Mouse (Mus musculus) liver, embryonic 14.5 days (tissue): Measurements from ENCODE around the gene Gm11733. TPM values are rescaled to one million over a fixed set of nuclear protein-coding genes. Genes with fewer than 3 reads are reported as not detected.

ENCODE experiments used
- ATAC-seq: fragments of 200-750 bp; cut with Nextera tagmentation; 2 replicates; pipeline ENCODE4 v1.8.0; 2017; ENCODE audit warnings: moderate number of reproducible peaks, mild to moderate bottlenecking, moderate library complexity; ENCODE audit not compliant: insufficient read depth
- DNase-seq, 3 experiments: peaks; one replicate each; pipeline ENCODE4 v3.0.0-alpha.2; 2012 to 2013; ENCODE audit warnings: low read depth in 3 of 3, low spot score in 3 of 3
- H3K27ac ChIP-seq: fragments of 300-500 bp; sonication (generic); 2 replicates; pipeline ENCODE4 v1.5.1; 2014; ENCODE audit warnings: moderate library complexity, mild to moderate bottlenecking, control low read depth, inconsistent platforms
- H3K27me3 ChIP-seq: fragments of 300-500 bp; sonication (generic); 2 replicates; pipeline ENCODE4 v1.6.1; 2014; ENCODE audit warnings: mild to moderate bottlenecking, low read length, moderate library complexity; ENCODE audit not compliant: control insufficient read depth, insufficient read depth
- H3K36me3 ChIP-seq: fragments of 300-500 bp; sonication (generic); replicated peaks from 2 replicates; pipeline ENCODE4 v1.6.1; 2014; ENCODE audit warnings: low read depth; ENCODE audit not compliant: control insufficient read depth, insufficient read depth
- H3K4me1 ChIP-seq, 2 experiments: fragments of 200-500 bp in 1 of 2; fragments of 300-500 bp in 1 of 2; sonication (generic) in 1 of 2; replicated peaks; 2 replicates each; pipeline ENCODE4 v1.6.1; 2012 to 2014; ENCODE audit warnings: antibody characterized with exemption in 1 of 2, inconsistent platforms in 1 of 2, low read length in 1 of 2; ENCODE audit not compliant: control insufficient read depth in 2 of 2, insufficient read depth in 2 of 2
- H3K4me2 ChIP-seq: fragments of 300-500 bp; sonication (generic); 2 replicates; pipeline ENCODE4 v1.6.1; 2014; ENCODE audit warnings: low read depth, mild to moderate bottlenecking, control low read depth, moderate library complexity
- H3K4me3 ChIP-seq, 2 experiments: fragments of 200-500 bp in 1 of 2; fragments of 300-500 bp in 1 of 2; sonication (generic) in 1 of 2; 2 replicates each; pipeline ENCODE4 v1.5.1; 2012 to 2014; ENCODE audit warnings: low read depth in 2 of 2, low read length in 2 of 2, mild to moderate bottlenecking in 2 of 2, control low read depth in 1 of 2, inconsistent platforms in 1 of 2, moderate library complexity in 1 of 2; ENCODE audit not compliant: insufficient read depth in 1 of 2
- H3K9ac ChIP-seq: fragments of 300-500 bp; sonication (generic); replicated peaks from 2 replicates; pipeline ENCODE4 v1.6.1; 2014; ENCODE audit warnings: mild to moderate bottlenecking, control low read depth, moderate library complexity
- H3K9me3 ChIP-seq: fragments of 300-500 bp; sonication (generic); 2 replicates; pipeline ENCODE4 v1.6.1; 2016; ENCODE audit warnings: low read length, mixed read lengths; ENCODE audit not compliant: control insufficient read depth
- CTCF ChIP-seq: IDR thresholded peaks from 2 replicates; pipeline ENCODE4 v1.5.1; 2016; ENCODE audit warnings: antibody characterized with exemption, low read depth, control low read depth
- EP300 ChIP-seq: IDR thresholded peaks from 2 replicates; pipeline ENCODE4 v1.6.1; 2016; ENCODE audit warnings: antibody characterized with exemption, low read depth
- WGBS: fragments of 180-500 bp; shearing (Covaris S2); extraction: QIAGEN DNeasy Blood & Tissue Kit; methylation state at CpG from one replicate; pipeline ENCODE4 v1.1.7; 2014; ENCODE audit not compliant: insufficient replicate concordance; 5-methylcytosine and 5-hydroxymethylcytosine counted together
- polyA plus RNA-seq, 2 experiments: library from polyadenylated mRNA; depleted of rRNA in 1 of 2; stranded (reverse) in 1 of 2; unstranded in 1 of 2; fragments of >200 nt; fragmentation: Nextera tagmentation in 1 of 2; extraction: Ambion mirVana in 1 of 2; gene quantifications; 2 replicates each; pipeline versions ENCODE4 v1.2.1 to v1.2.3; 2012 to 2014

The Gm11733 gene
- polyA plus RNA-seq, 2 experiments = not detected

DNA sequence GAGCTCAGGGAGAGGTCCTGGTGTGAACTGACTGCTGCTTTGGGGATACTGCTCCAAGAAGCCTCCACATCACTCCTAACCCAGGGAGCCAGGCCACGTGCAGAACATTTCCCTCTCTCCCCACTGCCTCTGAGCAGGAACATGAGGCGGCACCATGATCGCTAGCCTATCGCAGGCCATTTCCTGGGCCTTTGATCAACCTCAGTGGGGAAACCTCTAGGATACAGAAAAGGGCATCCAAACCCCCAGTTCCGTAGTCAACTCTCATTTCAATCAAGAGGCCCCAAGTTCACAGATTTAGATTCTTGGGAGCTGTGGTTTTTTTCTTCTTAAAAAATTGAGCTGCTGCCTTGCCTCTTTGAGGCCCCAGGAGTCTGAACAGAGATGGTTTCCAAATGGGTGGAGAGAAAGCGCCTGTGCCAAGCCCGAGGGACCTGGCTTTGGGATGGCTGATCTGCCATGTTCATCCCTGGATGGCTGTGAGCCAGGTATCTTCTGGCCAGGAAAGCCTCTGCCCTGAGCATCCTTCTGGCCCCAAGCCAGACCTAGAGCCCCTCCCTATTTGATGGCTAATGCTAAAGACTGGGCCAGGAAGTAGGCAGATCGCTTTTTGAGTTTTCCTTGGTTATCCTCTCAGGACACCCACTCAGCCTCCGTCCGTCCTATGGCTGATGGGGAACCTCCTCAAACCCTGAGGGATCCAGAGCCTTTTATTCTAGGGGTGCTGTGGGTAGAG is 5.7 kb upstream of the Gm11733 start:
- no peaks in the 10 kb centered on the region for H3K4me1 ChIP-seq
- no peaks in the 10 kb centered on the region; the same call in none of the 2 replicates for H3K27me3 ChIP-seq
- H3K9ac ChIP-seq = no peak overlapping the region
- WGBS = 49% methylated on average over 10 of the region's 10 CpGs
- H3K4me2 ChIP-seq = no peak overlapping the region
- TF ChIP-seq CTCF (no peak), EP300 (no peak)
- ATAC-seq = no peak
- no peak overlapping the region for H3K27ac ChIP-seq
- DNase-seq = no peak
- H3K36me3 ChIP-seq = no peaks in the 10 kb centered on the region
- H3K9me3 ChIP-seq = no peaks in the 10 kb centered on the region
- H3K4me3 ChIP-seq = no peak overlapping the region

DNA sequence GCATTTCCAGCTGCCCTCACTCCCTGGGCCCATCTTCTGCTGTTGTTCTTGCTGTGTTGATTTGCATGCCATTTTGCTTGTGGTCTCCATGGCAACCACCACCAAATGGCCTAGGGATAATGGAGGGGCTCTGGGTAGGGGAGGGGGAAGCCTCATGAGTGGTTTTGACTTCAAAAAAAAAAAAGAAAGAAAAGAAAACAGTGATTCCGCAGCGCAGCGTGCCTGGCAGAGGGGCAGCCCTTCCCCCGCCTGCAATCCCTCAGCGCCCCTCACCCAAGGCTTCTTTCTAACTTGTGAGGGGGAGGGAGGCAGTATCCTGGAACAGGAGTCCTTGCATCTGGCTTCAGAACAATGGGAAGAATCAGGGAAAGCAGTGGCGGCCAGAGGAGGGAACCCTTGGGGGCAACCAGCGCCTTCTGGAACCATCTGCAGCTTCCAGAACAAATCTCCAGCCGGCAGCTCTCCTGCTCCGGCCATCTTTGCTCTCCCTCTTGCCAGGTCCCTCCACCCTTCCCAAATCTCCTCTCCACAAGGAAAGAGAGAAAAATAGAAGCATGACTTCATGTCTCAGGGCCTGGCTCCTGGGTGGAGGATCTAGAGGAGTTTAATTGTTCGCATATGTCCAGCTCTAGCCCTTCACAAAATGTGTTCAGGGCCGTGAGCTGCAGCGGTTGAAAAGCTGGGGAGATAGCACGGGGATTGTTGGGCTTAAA is 5.0 kb upstream of the Gm11733 start:
- Histone ChIP-seq H3K36me3 (no peaks in the 10 kb centered on the region), H3K27me3 (no peaks in the 10 kb centered on the region; the same call in none of the 2 replicates), H3K4me3 (no peak overlapping the region), H3K9ac (no peak overlapping the region), H3K27ac (no peak overlapping the region), H3K4me1 (no peaks in the 10 kb centered on the region; a peak in 1 of 4 replicates), H3K9me3 (no peaks in the 10 kb centered on the region), H3K4me2 (no peak overlapping the region)
- TF ChIP-seq CTCF (no peak), EP300 (no peak)
- no peak for DNase-seq
- WGBS = 15% methylated on average over 13 of the region's 13 CpGs
- no peak for ATAC-seq

DNA sequence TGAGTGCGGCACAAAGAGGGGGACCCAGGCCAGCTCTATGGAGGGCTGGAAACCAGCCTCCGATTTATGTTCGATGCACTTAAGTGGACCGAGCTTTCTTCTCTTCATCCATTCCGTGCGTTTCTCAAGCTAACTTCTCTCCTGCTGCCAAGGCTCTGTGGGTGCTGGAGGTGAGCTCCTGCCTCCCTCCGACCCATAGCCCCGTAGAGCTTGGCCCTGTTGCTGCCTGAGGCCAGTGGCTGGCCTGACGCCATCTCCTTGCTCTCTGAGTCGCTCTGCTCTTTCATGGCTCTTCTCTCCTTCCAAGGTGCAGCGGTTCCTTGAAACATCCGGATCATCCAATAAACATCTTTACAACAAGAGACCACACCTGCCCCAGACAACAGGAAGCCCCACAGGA is 4.4 kb upstream of the Gm11733 start:
- WGBS = 40% methylated on average over 12 of the region's 12 CpGs
- TF ChIP-seq CTCF (no peak), EP300 (no peak)
- H3K4me1 ChIP-seq = no peaks in the 10 kb centered on the region; a peak in 1 of 4 replicates
- no peak overlapping the region for H3K4me3 ChIP-seq
- no peaks in the 10 kb centered on the region for H3K9me3 ChIP-seq
- ATAC-seq (no peak), DNase-seq (no peak)
- H3K27me3 ChIP-seq = no peaks in the 10 kb centered on the region; the same call in none of the 2 replicates
- H3K4me2 ChIP-seq = no peak overlapping the region
- H3K27ac ChIP-seq = no peak overlapping the region
- no peak overlapping the region for H3K9ac ChIP-seq
- H3K36me3 ChIP-seq = no peaks in the 10 kb centered on the region

DNA sequence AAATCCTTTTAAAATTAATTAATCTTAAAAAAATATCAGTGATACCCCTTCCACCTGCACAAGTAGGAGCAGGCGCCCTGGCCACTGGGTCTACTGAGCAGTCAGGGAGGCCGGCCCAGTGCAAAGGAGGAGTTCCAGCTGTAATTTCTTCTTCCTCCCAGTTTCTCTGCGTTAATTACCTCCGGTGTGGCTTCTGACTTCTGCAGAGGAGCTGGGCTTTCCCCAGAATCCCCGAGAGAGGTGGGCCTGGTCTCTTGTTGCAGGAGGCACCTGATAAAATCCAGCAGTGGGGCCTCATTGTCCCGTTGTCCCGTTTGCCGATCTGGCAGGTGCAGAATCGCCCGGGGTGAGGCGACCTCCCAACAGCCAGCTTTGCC is 1.9 kb upstream of the Gm11733 start:
- H3K4me3 ChIP-seq = no peak overlapping the region
- no peak overlapping the region for H3K4me2 ChIP-seq
- DNase-seq (no peak), ATAC-seq (no peak)
- no peaks in the 10 kb centered on the region for H3K36me3 ChIP-seq
- TF ChIP-seq CTCF = no peak
- TF ChIP-seq EP300 = no peak
- 10% methylated on average over 11 of the region's 11 CpGs for WGBS
- H3K9me3 ChIP-seq = no peaks in the 10 kb centered on the region
- H3K27ac ChIP-seq = no peak overlapping the region
- H3K27me3 ChIP-seq = no peaks in the 10 kb centered on the region; the same call in none of the 2 replicates
- H3K9ac ChIP-seq = no peak overlapping the region
- H3K4me1 ChIP-seq = no peaks in the 10 kb centered on the region; a peak in 1 of 4 replicates

DNA sequence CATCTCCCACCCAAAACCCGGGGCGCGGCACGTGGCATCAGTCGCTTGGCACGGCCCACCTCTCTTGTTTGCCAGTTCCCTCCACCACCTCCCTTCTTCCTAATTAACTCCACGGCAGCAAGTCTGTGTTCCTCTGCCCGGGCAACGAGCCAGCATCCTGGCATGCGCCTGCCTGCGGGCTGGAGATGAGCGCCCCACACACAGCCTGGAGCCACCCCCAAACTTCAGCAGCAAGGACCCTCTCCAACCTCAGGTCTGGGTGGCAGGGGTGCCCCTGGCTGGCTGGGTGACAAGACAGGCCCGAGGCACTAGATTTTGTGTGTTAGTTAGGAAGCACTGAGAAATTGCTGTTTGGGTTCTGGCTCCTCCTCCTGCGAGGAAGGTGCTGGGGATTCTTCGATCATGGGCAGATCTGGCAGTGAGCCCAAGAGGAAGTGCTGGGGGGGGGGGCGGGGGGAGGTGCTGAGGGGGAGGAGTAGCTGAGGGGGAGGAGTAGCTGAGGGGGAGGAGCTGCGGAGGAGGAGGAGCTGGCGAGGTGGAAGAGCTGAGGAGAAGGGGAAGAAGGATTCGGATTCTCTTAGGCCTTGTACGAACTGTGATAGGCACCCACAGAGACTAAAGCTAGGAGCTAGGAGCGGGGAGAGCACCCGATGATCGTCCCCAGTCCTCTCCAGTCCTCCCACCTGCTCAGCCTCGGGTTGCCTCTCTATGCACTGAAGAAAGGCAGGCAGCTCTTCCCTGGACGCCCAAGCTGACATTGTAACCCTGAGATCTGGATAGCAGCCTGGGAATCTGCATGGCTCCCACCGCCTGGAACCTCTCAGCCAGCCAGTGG is 1.3 kb upstream of the Gm11733 start:
- Histone ChIP-seq H3K9ac (no peak overlapping the region), H3K27me3 (no peaks in the 10 kb centered on the region; the same call in none of the 2 replicates), H3K4me2 (no peak overlapping the region; the same call in 1 of the 2 replicates), H3K9me3 (no peaks in the 10 kb centered on the region), H3K36me3 (no peaks in the 10 kb centered on the region), H3K4me1 (no peaks in the 10 kb centered on the region; a peak in 1 of 4 replicates), H3K27ac (no peak overlapping the region), H3K4me3 (no peak overlapping the region)
- 2% methylated on average over 25 of the region's 26 CpGs for WGBS
- TF ChIP-seq EP300 = no peak
- no peak for TF ChIP-seq CTCF
- DNase-seq (no peak), ATAC-seq (no peak)
